Mouse (Mus musculus) E14TG2a.4 (cell line): ENCODE results near the gene Znhit2.

Source experiments
- H3K27me3 ChIP-seq: 2 replicates; pipeline ENCODE4 v1.6.1; 2014; ENCODE audit warnings: low read length, control low read depth; ENCODE audit not compliant: insufficient read depth
- H3K36me3 ChIP-seq: 2 replicates; pipeline ENCODE4 v1.6.1; 2014; ENCODE audit warnings: low read length, control low read depth; ENCODE audit not compliant: insufficient read depth
- H3K4me1 ChIP-seq: replicated peaks from 2 replicates; pipeline ENCODE4 v1.6.1; 2014; ENCODE audit warnings: low read depth, low read length, control low read depth
- H3K4me3 ChIP-seq: replicated peaks from 2 replicates; pipeline ENCODE4 v1.5.1; 2014; ENCODE audit warnings: mild to moderate bottlenecking, low read length
- H3K9me3 ChIP-seq: 2 replicates; pipeline ENCODE4 v1.6.1; 2014; ENCODE audit warnings: low read length, control low read depth
- CTCF ChIP-seq: conservative IDR thresholded peaks from 2 replicates; pipeline ENCODE4 v1.5.1; 2014; ENCODE audit warnings: low read length
- NANOG ChIP-seq: IDR thresholded peaks from 2 replicates; pipeline ENCODE4 v1.6.1; 2014; ENCODE audit warnings: borderline replicate concordance, low read length, mixed read lengths
- POU5F1 ChIP-seq: IDR thresholded peaks from 2 replicates; pipeline ENCODE4 v1.6.1; 2014; ENCODE audit warnings: low read length, borderline replicate concordance

Znhit2 gene

GRCm38 (mm10) chr19:6054296-6054695, 6.7 kb upstream of the Znhit2 start:
- Histone ChIP-seq H3K27me3 (peaks cover 2% of the 10 kb centered on the region; the same call in 1 of the 2 replicates), H3K4me3 (no peak overlapping the region), H3K9me3 (no peaks in the 10 kb centered on the region), H3K4me1 (peaks cover 70% of the 10 kb centered on the region), H3K36me3 (peaks cover 89% of the 10 kb centered on the region)
- TF ChIP-seq CTCF (no peak), NANOG (no peak), POU5F1 (no peak)

DNA sequence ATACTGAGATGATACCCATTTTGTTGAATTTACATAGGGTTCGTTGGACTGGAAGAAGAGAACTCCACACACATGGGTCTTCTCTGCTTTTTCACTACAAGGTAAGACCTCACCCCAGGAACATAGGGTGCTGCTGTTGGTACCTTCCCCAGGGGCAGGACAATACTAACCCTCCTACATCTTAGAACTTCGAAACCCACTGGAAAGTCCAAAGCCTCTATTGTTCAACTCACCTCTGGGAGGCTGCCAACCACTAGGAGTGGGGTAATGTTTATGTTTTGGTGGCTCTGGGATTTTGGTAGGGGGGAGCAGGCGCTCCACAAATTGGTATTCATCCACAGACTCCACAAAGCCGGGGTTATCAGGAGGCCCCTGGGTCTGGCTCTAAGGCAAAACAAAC, 4.3 kb upstream of the Znhit2 start:
- Histone ChIP-seq H3K36me3 (peaks cover 75% of the 10 kb centered on the region), H3K4me1 (peaks cover 62% of the 10 kb centered on the region), H3K9me3 (no peaks in the 10 kb centered on the region), H3K27me3 (peaks cover 2% of the 10 kb centered on the region; the same call in 1 of the 2 replicates), H3K4me3 (peak overlapping the region; percentile 100)
- no peak for TF ChIP-seq CTCF
- no peak for TF ChIP-seq NANOG
- no peak for TF ChIP-seq POU5F1

DNA sequence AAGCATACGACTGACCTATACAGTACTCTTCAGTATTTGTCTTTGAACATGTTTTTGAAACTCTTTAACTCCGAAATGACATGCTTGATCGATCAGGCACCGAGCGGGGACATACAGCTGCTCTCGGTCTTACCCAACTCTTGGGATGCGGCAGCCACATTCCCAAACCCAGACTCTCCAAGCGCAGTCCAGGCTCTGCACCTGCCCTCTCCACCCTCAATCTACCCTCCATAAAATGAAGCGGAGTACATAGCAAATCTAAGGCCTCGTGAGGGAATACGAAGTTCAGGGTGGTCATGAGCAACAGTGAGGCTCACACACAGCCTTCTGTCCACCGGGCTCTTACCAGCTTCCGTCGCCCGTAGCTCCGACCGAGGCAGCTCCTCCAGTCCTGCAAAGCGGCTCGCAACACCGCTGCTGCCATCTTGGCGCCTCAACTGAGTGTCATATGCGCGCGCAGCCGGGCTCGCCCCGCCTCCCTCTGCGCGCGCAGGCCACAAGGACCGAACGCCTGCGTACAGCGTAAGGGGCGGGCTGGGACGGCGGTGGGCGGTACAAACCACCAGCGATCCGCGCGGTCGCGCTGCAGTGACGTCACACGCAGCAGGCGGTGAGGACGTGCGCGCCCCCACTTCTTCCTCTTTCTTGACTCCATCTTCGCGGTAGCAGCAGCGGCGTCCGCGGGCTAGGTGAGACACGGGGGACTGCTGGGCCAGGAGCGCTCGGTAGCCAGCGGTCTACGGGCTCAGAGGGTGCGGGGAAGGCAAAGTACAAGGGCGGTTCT, 3.5 kb upstream of the Znhit2 start, which contains the start of the genes Mrpl49 and Fau:
Gene Mrpl49 (minus strand): TSS at position 473 of the 784 bp plus-strand sequence.
Gene Fau (plus strand): TSS at position 532 of the 784 bp plus-strand sequence.
- peaks cover 2% of the 10 kb centered on the region; the same call in 1 of the 2 replicates for H3K27me3 ChIP-seq
- H3K4me3 ChIP-seq, result peak within 1 kb of the TSS; percentile 100
- peaks cover 65% of the 10 kb centered on the region for H3K4me1 ChIP-seq
- TF ChIP-seq CTCF (no peak), NANOG (no peak), POU5F1 (no peak)
- peaks cover 72% of the 10 kb centered on the region for H3K36me3 ChIP-seq
- H3K9me3 ChIP-seq, result no peaks in the 10 kb centered on the region

DNA sequence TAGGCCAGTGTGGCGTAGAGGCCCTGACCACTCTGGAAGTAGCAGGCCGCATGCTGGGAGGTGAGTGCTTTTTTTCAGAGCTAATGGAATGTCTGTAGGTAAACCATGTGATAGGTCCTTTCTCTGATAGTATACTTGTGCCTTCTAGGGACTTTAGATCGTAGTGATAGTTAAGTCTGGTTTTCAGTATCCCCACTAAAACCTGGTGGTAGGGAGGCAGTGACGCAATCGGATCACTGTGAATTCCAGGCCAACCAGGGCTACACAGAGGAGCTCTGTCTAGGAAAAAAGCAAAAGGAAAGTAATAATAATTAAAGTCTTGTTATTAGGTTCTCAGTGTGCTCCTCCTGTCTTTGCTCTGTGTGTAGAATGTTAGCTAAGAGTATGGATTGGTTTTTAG, 2.5 kb upstream of the Znhit2 start:
- H3K27me3 ChIP-seq, result peaks cover 2% of the 10 kb centered on the region; the same call in 1 of the 2 replicates
- H3K36me3 ChIP-seq, result peaks cover 72% of the 10 kb centered on the region
- peaks cover 65% of the 10 kb centered on the region for H3K4me1 ChIP-seq
- TF ChIP-seq CTCF (no peak), NANOG (no peak), POU5F1 (no peak)
- peak overlapping the region; percentile 100 for H3K4me3 ChIP-seq
- no peaks in the 10 kb centered on the region for H3K9me3 ChIP-seq

GRCm38 (mm10) chr19:6058966-6059365, 2.0 kb upstream of the Znhit2 start:
- Histone ChIP-seq H3K27me3 (peaks cover 2% of the 10 kb centered on the region; the same call in 1 of the 2 replicates), H3K36me3 (peaks cover 72% of the 10 kb centered on the region), H3K9me3 (no peaks in the 10 kb centered on the region), H3K4me1 (peaks cover 63% of the 10 kb centered on the region), H3K4me3 (peak overlapping the region; percentile 100)
- TF ChIP-seq CTCF (no peak), NANOG (no peak), POU5F1 (no peak)

GRCm38 (mm10) chr19:6061641-6062302, 780 bp downstream of the Znhit2 start:
- Histone ChIP-seq H3K4me1 (peaks cover 48% of the 10 kb centered on the region), H3K36me3 (peaks cover 58% of the 10 kb centered on the region)

GRCm38 (mm10) chr19:6062418-6062817, 1.4 kb downstream of the Znhit2 start:
- H3K9me3 ChIP-seq, result no peaks in the 10 kb centered on the region
- H3K27me3 ChIP-seq, result no peaks in the 10 kb centered on the region
- H3K36me3 ChIP-seq, result peaks cover 57% of the 10 kb centered on the region
- peaks cover 50% of the 10 kb centered on the region for H3K4me1 ChIP-seq
- TF ChIP-seq POU5F1 (no peak), NANOG (no peak), CTCF (no peak)
- H3K4me3 ChIP-seq, result peak overlapping the region; percentile 92

More at GRCm38 (mm10) chr19:6061641-6062302, 780 bp downstream of the Znhit2 start:
- H3K9me3 ChIP-seq, result no peaks in the 10 kb centered on the region
- peak overlapping the region; percentile 92 for H3K4me3 ChIP-seq
- no peaks in the 10 kb centered on the region for H3K27me3 ChIP-seq
- no peak for TF ChIP-seq POU5F1

GRCm38 (mm10) chr19:6063081-6063480, 2.1 kb downstream of the Znhit2 start:
- H3K4me3 ChIP-seq, result no peak overlapping the region; the same call in 1 of the 2 replicates
- H3K9me3 ChIP-seq, result no peaks in the 10 kb centered on the region
- peaks cover 55% of the 10 kb centered on the region for H3K4me1 ChIP-seq
- H3K36me3 ChIP-seq, result peaks cover 56% of the 10 kb centered on the region
- no peak for TF ChIP-seq NANOG
- no peak for TF ChIP-seq CTCF
- TF ChIP-seq POU5F1, result no peak
- H3K27me3 ChIP-seq, result no peaks in the 10 kb centered on the region
